Comparison of ENCODE assay signal across 19 mouse cellular contexts in genomic region chrX:90927989-90928388, GRCm38 (mm10). TPM values are rescaled to one million over a fixed set of nuclear protein-coding genes. Genes with fewer than 3 reads are reported as not detected.
DNase-seq lines count a peak whose midpoint lies in the region; ATAC-seq and TF ChIP-seq lines count a peak whose summit lies in the region.
"Had no signal": no experiment of that assay in that cellular context is flagged by ENCODE, and none has a peak within 500 bp of the region (broad histone marks: within the 10 kb centered on the region; RNA-seq: fewer than 3 reads in every experiment).

No protein-coding gene starts in this region.

- TF ChIP-seq CTCF in kidney, postnatal 0 days (IDR thresholded peaks at IDR 0.05; ENCODE audit: low read depth): peak; percentile 50

- no peak overlapping the region for H3K4me2 ChIP-seq in kidney, postnatal 0 days (ENCODE audit: low read length)
- H3K4me2 ChIP-seq: stomach, embryonic 15.5 days had no signal

- no peaks in the 10 kb centered on the region for H3K9me3 ChIP-seq in kidney, postnatal 0 days (replicated peaks; ENCODE audit: low read length)
- H3K9me3 ChIP-seq: G1E; stomach, embryonic 15.5 days had no signal

- H3K4me3 ChIP-seq in kidney, postnatal 0 days (replicated peaks; ENCODE audit: low read depth, low read length): no peak overlapping the region
- H3K4me3 ChIP-seq: stomach, embryonic 15.5 days had no signal

- H3K36me3 ChIP-seq in kidney, postnatal 0 days (ENCODE audit: insufficient read depth, low read length): no peaks in the 10 kb centered on the region
- H3K36me3 ChIP-seq: G1E; stomach, embryonic 15.5 days had no signal

- H3K27ac ChIP-seq in kidney, postnatal 0 days: no peak overlapping the region
- H3K27ac ChIP-seq: stomach, embryonic 15.5 days had no signal

- DNase-seq in kidney, postnatal 0 days (ENCODE audit: low spot score): peak; percentile 0
- no peak for DNase-seq in kidney, postnatal 25 days
- DNase-seq in A20 (ENCODE audit: low read depth, low spot score) (peak; percentile 27), ES-CJ7 (ENCODE audit: low read depth, low spot score) (peak; percentile 2)
- DNase-seq in embryo, embryonic 11 days: peak; percentile 1
- DNase-seq in adrenal gland, postnatal 4 days (ENCODE audit: low spot score in 2 of 2): no peak
- DNase-seq in neural tube, embryonic 10.5 days (ENCODE audit: extremely low spot score, low spot score): no peak
- DNase-seq: adrenal gland, postnatal 14 days; cerebellum, adult 11 months; kidney, adult 8-10 months; layer of hippocampus, postnatal 36 days; lung, postnatal 36 days had no signal

- no peak overlapping the region for H3K9ac ChIP-seq in kidney, postnatal 0 days (ENCODE audit: low read depth, low read length)
- H3K9ac ChIP-seq: stomach, embryonic 15.5 days had no signal

- no peaks in the 10 kb centered on the region for H3K4me1 ChIP-seq in kidney, postnatal 0 days (replicated peaks; ENCODE audit: insufficient read depth, low read length)
- H3K4me1 ChIP-seq: stomach, embryonic 15.5 days had no signal

- no peak for ATAC-seq in kidney, postnatal 0 days (replicated peaks; ENCODE audit: low FRiP score, low read depth)

- H3K27me3 ChIP-seq in kidney, postnatal 0 days (ENCODE audit: insufficient read depth, low read length): no peaks in the 10 kb centered on the region
- H3K27me3 ChIP-seq: stomach, embryonic 15.5 days had no signal

- 66% methylated on average over 1 of the region's 1 CpGs for WGBS in kidney, postnatal 0 days

RNA-seq across cellular contexts. Expression of gene Gm44, which starts 36.0 kb away (rescaled TPM):
- not detected in 2 replicates for polyA plus RNA-seq in kidney, postnatal 0 days (2015; fragmentation: Nextera tagmentation; extraction: Ambion mirVana)
- total RNA-seq in adrenal gland, postnatal 4 days (2021): not detected
- total RNA-seq: adrenal gland, postnatal 14 days; G1E; granulocyte monocyte progenitor cell, adult 5-6 weeks; heart, postnatal 25 days; layer of hippocampus, postnatal 36 days; liver, adult 2 months; monocyte, adult 5-6 weeks had no signal
- polyA plus RNA-seq: frontal cortex, adult 2 months; G1E; liver, adult 2 months; stomach, embryonic 15.5 days had no signal

Comparison
In these comparisons a context has a peak if more than half of its experiments do, and no peak if none do; other contexts are left out.
1. DNase-seq: peak in kidney, postnatal 0 days (single experiment), A20 (single experiment), ES-CJ7 (single experiment) and embryo, embryonic 11 days (single experiment); none in kidney, postnatal 25 days (0 of 2), adrenal gland, postnatal 4 days (0 of 2) and neural tube, embryonic 10.5 days (single experiment).